Mouse (Mus musculus): ENCODE data around the gene Fam111a. TPM values are rescaled to one million over a fixed set of nuclear protein-coding genes. Genes with fewer than 3 reads are reported as not detected.

Fam111a gene
- polyA plus RNA-seq, 1 experiment from 2014 or later: 19.3 TPM

GRCm38 (mm10) chr19:12638049-12638448, 92.5 kb downstream of the Fam111a start:
- 68% methylated on average over 1 of the region's 1 CpGs for WGBS
- no peaks in the 10 kb centered on the region for H3K9me3 ChIP-seq
- no peak overlapping the region for H3K4me3 ChIP-seq
- H3K4me1 ChIP-seq: no peaks in the 10 kb centered on the region
- no peak for ATAC-seq (ENCODE audit: low FRiP score, low read depth)
- H3K27ac ChIP-seq: no peak overlapping the region
- no peaks in the 10 kb centered on the region for H3K27me3 ChIP-seq
- no peak overlapping the region for H3K9ac ChIP-seq
- no peak overlapping the region for H3K4me2 ChIP-seq (replicated peaks)
- H3K36me3 ChIP-seq: no peaks in the 10 kb centered on the region

Other genes starting within 250 kb of the Fam111a start
- not detected in 2 replicates for gene Olfr1436, start 246.6 kb upstream of the Fam111a start, polyA plus RNA-seq (2015; fragmentation: Nextera tagmentation; extraction: Ambion mirVana)
- gene Olfr1437, start 220.6 kb upstream of the Fam111a start, polyA plus RNA-seq (2015; fragmentation: Nextera tagmentation; extraction: Ambion mirVana): not detected in 2 replicates
- not detected in 2 replicates for gene Olfr1438-ps1, start 209.8 kb upstream of the Fam111a start, polyA plus RNA-seq (2015; fragmentation: Nextera tagmentation; extraction: Ambion mirVana)
- gene Olfr1440, start 158.5 kb upstream of the Fam111a start, polyA plus RNA-seq (2015; fragmentation: Nextera tagmentation; extraction: Ambion mirVana): not detected in 2 replicates
- gene Olfr1441, start 128.3 kb upstream of the Fam111a start, polyA plus RNA-seq (2015; fragmentation: Nextera tagmentation; extraction: Ambion mirVana): not detected in 2 replicates
- gene Pfpl, start 117.8 kb upstream of the Fam111a start, polyA plus RNA-seq (2015; fragmentation: Nextera tagmentation; extraction: Ambion mirVana): not detected in 2 replicates
- 0.50 TPM in 2 replicates for gene Mpeg1, start 85.0 kb upstream of the Fam111a start, polyA plus RNA-seq (2015; fragmentation: Nextera tagmentation; extraction: Ambion mirVana)
- gene Dtx4, start 44.3 kb upstream of the Fam111a start, polyA plus RNA-seq (2015; fragmentation: Nextera tagmentation; extraction: Ambion mirVana): 5.2 and 5.8 TPM in 2 replicates
- 0.15 TPM in 1 of 2 replicates, not detected in the other for gene Gm4952, start 54.2 kb downstream of the Fam111a start, polyA plus RNA-seq (2015; fragmentation: Nextera tagmentation; extraction: Ambion mirVana)
- gene Glyat, start 87.6 kb downstream of the Fam111a start, polyA plus RNA-seq (2015; fragmentation: Nextera tagmentation; extraction: Ambion mirVana): not detected in 2 replicates
- not detected in 2 replicates for gene Olfr1442, start 124.7 kb downstream of the Fam111a start, polyA plus RNA-seq (2015; fragmentation: Nextera tagmentation; extraction: Ambion mirVana)
- gene Olfr1443, start 132.4 kb downstream of the Fam111a start, polyA plus RNA-seq (2015; fragmentation: Nextera tagmentation; extraction: Ambion mirVana): not detected in 2 replicates
- gene Keg1, start 150.0 kb downstream of the Fam111a start, polyA plus RNA-seq (2015; fragmentation: Nextera tagmentation; extraction: Ambion mirVana): not detected in 2 replicates
- 1.0 and 1.5 TPM in 2 replicates for gene Cntf, start 219.9 kb downstream of the Fam111a start, polyA plus RNA-seq (2015; fragmentation: Nextera tagmentation; extraction: Ambion mirVana)

All from limb, embryonic 13.5 days (tissue).